Comparison of ENCODE assay signal across 17 mouse cellular contexts in the genomic region with DNA sequence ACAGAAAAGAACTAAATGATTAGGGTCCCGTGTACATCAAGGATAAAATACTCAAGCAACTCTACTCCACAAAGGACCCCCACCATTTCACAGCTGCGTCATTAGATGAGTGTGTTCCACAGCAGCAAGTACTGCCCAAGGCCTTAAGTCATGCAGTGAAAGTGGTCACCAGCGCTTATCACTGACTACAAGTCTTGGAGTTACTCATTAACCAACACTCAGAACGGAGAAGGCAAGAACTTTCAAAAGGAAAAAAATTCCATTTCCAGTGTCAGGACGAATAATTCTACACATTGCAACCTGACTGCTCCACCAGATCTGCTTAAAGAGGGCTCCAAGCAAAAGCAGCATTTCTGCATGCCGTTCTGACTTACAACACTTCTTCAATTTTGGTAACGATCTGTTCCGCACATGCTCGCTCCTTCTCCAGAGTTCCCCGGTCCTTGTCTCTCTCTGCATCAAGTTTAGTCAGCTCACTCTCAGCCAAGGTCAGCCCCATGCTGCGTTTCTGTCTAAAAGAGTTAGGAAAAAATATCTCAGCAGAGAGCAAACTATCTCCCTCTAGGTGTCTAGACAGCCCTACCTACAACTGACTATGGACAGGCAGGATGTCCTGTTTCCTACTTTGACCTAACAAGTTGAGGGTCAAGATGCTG. TPM values are rescaled to one million over a fixed set of nuclear protein-coding genes. Genes with fewer than 3 reads are reported as not detected.
DNase-seq lines count a peak whose midpoint lies in the region; ATAC-seq and TF ChIP-seq lines count a peak whose summit lies in the region.
"Had no signal": no experiment of that assay in that cellular context is flagged by ENCODE, and none has a peak within 500 bp of the region (broad histone marks: within the 10 kb centered on the region; RNA-seq: fewer than 3 reads in every experiment).

No protein-coding gene starts in this region.

- no peak for ATAC-seq in kidney, embryonic 14.5 days (ENCODE audit: low FRiP score, low TSS enrichment)
- ATAC-seq in lung, postnatal 0 days: peak; percentile 81
- ATAC-seq in intestine, embryonic 16.5 days: peak; percentile 76
- peak; percentile 80; the same call in 1 of the 2 replicates for ATAC-seq in stomach, postnatal 0 days (ENCODE audit: low FRiP score, low TSS enrichment)
- ATAC-seq: midbrain, embryonic 15.5 days had no signal

- no peak overlapping the region for H3K4me3 ChIP-seq in kidney, embryonic 14.5 days (ENCODE audit: low read length)
- no peak overlapping the region for H3K4me3 ChIP-seq in lung, postnatal 0 days (ENCODE audit: low read depth, low read length)
- H3K4me3 ChIP-seq in intestine, embryonic 16.5 days (ENCODE audit: low read length): no peak overlapping the region
- no peak overlapping the region for H3K4me3 ChIP-seq in stomach, postnatal 0 days (ENCODE audit: low read depth, low read length)
- H3K4me3 ChIP-seq: forebrain, embryonic 10.5 days; left cerebral cortex, adult 2 months; midbrain, embryonic 15.5 days; myocyte had no signal

- H3K36me3 ChIP-seq in kidney, embryonic 14.5 days (ENCODE audit: control insufficient read depth, insufficient read depth, low read length): peaks cover 85% of the 10 kb centered on the region
- H3K36me3 ChIP-seq in lung, postnatal 0 days (ENCODE audit: insufficient read depth, low read length): peaks cover 40% of the 10 kb centered on the region; the same call in 1 of the 2 replicates
- H3K36me3 ChIP-seq in intestine, embryonic 16.5 days (ENCODE audit: control insufficient read depth, insufficient read depth, low read length): peaks cover 6% of the 10 kb centered on the region; the same call in 1 of the 2 replicates
- peaks cover 24% of the 10 kb centered on the region for H3K36me3 ChIP-seq in stomach, postnatal 0 days (ENCODE audit: control insufficient read depth, insufficient read depth, low read length)

- no peak for TF ChIP-seq CTCF in lung, postnatal 0 days (IDR thresholded peaks at IDR 0.05)
- TF ChIP-seq CTCF in stomach, postnatal 0 days (IDR thresholded peaks at IDR 0.05; ENCODE audit: low read depth): no peak

- no peak overlapping the region for H3K4me2 ChIP-seq in kidney, embryonic 14.5 days (replicated peaks; ENCODE audit: low read depth, low read length)
- no peak overlapping the region for H3K4me2 ChIP-seq in lung, postnatal 0 days (replicated peaks; ENCODE audit: low read depth, low read length)
- H3K4me2 ChIP-seq in intestine, embryonic 16.5 days (ENCODE audit: low read depth, low read length): no peak overlapping the region
- no peak overlapping the region for H3K4me2 ChIP-seq in stomach, postnatal 0 days (replicated peaks; ENCODE audit: low read depth)
- H3K4me2 ChIP-seq: hindbrain, embryonic 14.5 days; liver, embryonic 11.5 days; midbrain, embryonic 15.5 days had no signal

- H3K9me3 ChIP-seq in kidney, embryonic 14.5 days (ENCODE audit: control insufficient read depth, low read length): no peaks in the 10 kb centered on the region
- H3K9me3 ChIP-seq in lung, postnatal 0 days (ENCODE audit: low read length): no peaks in the 10 kb centered on the region
- no peaks in the 10 kb centered on the region for H3K9me3 ChIP-seq in intestine, embryonic 16.5 days (ENCODE audit: control insufficient read depth, low read length)
- no peaks in the 10 kb centered on the region for H3K9me3 ChIP-seq in stomach, postnatal 0 days (ENCODE audit: control insufficient read depth, low read length)
- H3K9me3 ChIP-seq: midbrain, embryonic 15.5 days had no signal

- DNase-seq in kidney, adult 18-20 months: peak; percentile 29
- DNase-seq in lung, postnatal 0 days (ENCODE audit: low spot score): peak; percentile 67
- no peak for DNase-seq in lung, postnatal 10 days
- peak; percentile 34 for DNase-seq in stomach, postnatal 0 days (ENCODE audit: low spot score)
- no peak for DNase-seq in cerebellum, postnatal 10 days
- no peak for DNase-seq in spleen, postnatal 14 days (ENCODE audit: low spot score in 2 of 2)
- DNase-seq: left cerebral cortex, postnatal 4 days had no signal

- no peak overlapping the region for H3K9ac ChIP-seq in kidney, embryonic 14.5 days (ENCODE audit: low read depth, low read length)
- no peak overlapping the region for H3K9ac ChIP-seq in lung, postnatal 0 days (replicated peaks; ENCODE audit: low read depth)
- H3K9ac ChIP-seq in intestine, embryonic 16.5 days (ENCODE audit: low read depth, low read length): no peak overlapping the region
- H3K9ac ChIP-seq in stomach, postnatal 0 days (ENCODE audit: low read length): no peak overlapping the region
- H3K9ac ChIP-seq: forebrain, postnatal 0 days; hindbrain, embryonic 14.5 days; midbrain, embryonic 15.5 days had no signal

- 85% methylated on average over 11 of the region's 11 CpGs for WGBS in kidney, embryonic 14.5 days
- WGBS in lung, postnatal 0 days: 61% methylated on average over 11 of the region's 11 CpGs
- 70% methylated on average over 11 of the region's 11 CpGs for WGBS in intestine, embryonic 16.5 days
- 66% methylated on average over 11 of the region's 11 CpGs for WGBS in stomach, postnatal 0 days

- no peak overlapping the region for H3K27ac ChIP-seq in kidney, embryonic 14.5 days (ENCODE audit: low read depth, low read length)
- H3K27ac ChIP-seq in lung, postnatal 0 days (ENCODE audit: low read length): no peak overlapping the region
- H3K27ac ChIP-seq in intestine, embryonic 16.5 days (ENCODE audit: low read length): no peak overlapping the region
- H3K27ac ChIP-seq in stomach, postnatal 0 days (replicated peaks): no peak overlapping the region
- H3K27ac ChIP-seq: forebrain, embryonic 10.5 days; hindbrain, embryonic 14.5 days; left cerebral cortex, adult 2 months; midbrain, embryonic 15.5 days had no signal

- H3K27me3 ChIP-seq in kidney, embryonic 14.5 days (ENCODE audit: control insufficient read depth, insufficient read depth, low read length): no peaks in the 10 kb centered on the region
- no peaks in the 10 kb centered on the region for H3K27me3 ChIP-seq in lung, postnatal 0 days (replicated peaks; ENCODE audit: insufficient read depth, low read length)
- 0 out of 2 replicates have a peak, but pooled peaks cover 3% of the 10 kb centered on the region for H3K27me3 ChIP-seq in intestine, embryonic 16.5 days (replicated peaks; ENCODE audit: control insufficient read depth, insufficient read depth, low read length)
- no peaks in the 10 kb centered on the region for H3K27me3 ChIP-seq in stomach, postnatal 0 days (ENCODE audit: control insufficient read depth, insufficient read depth, low read length)
- H3K27me3 ChIP-seq: CH12.LX; midbrain, embryonic 15.5 days had no signal

- H3K4me1 ChIP-seq in kidney, embryonic 14.5 days (ENCODE audit: control insufficient read depth, insufficient read depth, low read length): no peaks in the 10 kb centered on the region
- H3K4me1 ChIP-seq in lung, postnatal 0 days (ENCODE audit: insufficient read depth, low read depth, low read length): no peaks in the 10 kb centered on the region
- no peaks in the 10 kb centered on the region for H3K4me1 ChIP-seq in intestine, embryonic 16.5 days (ENCODE audit: control insufficient read depth, insufficient read depth, low read length)
- H3K4me1 ChIP-seq in stomach, postnatal 0 days (replicated peaks; ENCODE audit: control insufficient read depth, insufficient read depth): no peaks in the 10 kb centered on the region
- H3K4me1 ChIP-seq: forebrain, embryonic 10.5 days; midbrain, embryonic 15.5 days had no signal

- TF ChIP-seq EP300 in lung, postnatal 0 days (IDR thresholded peaks at IDR 0.05): no peak
- no peak for TF ChIP-seq EP300 in stomach, postnatal 0 days (optimal IDR thresholded peaks at IDR 0.05)

RNA-seq across cellular contexts. Expression of gene Grik4, which starts 56.4 kb away (rescaled TPM):
- 1.9 and 2.0 TPM in 2 replicates for polyA plus RNA-seq in kidney, embryonic 14.5 days (2014; fragmentation: Nextera tagmentation; extraction: Ambion mirVana)
- 0.47 and 0.67 TPM in 2 replicates for polyA plus RNA-seq in lung, postnatal 0 days (2015; fragmentation: Nextera tagmentation; extraction: Ambion mirVana)
- polyA plus RNA-seq in intestine, embryonic 16.5 days (2015; fragmentation: Nextera tagmentation; extraction: Ambion mirVana): 1.1 TPM in 2 replicates
- 0.10 and 0.19 TPM in 2 replicates for polyA plus RNA-seq in stomach, postnatal 0 days (2015; fragmentation: Nextera tagmentation; extraction: Ambion mirVana)
- polyA plus RNA-seq: myocyte had no signal

Comparison
In these comparisons a context has a peak if more than half of its experiments do, and no peak if none do; other contexts are left out.
1. DNase-seq: peak in kidney, adult 18-20 months (single experiment), lung, postnatal 0 days (single experiment) and stomach, postnatal 0 days (single experiment); none in lung, postnatal 10 days (single experiment), cerebellum, postnatal 10 days (0 of 2) and spleen, postnatal 14 days (0 of 2).